Mouse (Mus musculus) hindbrain, embryonic 14.5 days (tissue): ENCODE measurements around the gene Rtn2. TPM values are rescaled to one million over a fixed set of nuclear protein-coding genes. Genes with fewer than 3 reads are reported as not detected.

Experiments
- ATAC-seq: fragments of 200-750 bp; cut with Nextera tagmentation; 2 replicates; pipeline ENCODE4 v1.8.0; 2017; ENCODE audit warnings: moderate number of reproducible peaks, mild to moderate bottlenecking, moderate TSS enrichment, moderate library complexity; ENCODE audit not compliant: low FRiP score
- DNase-seq: peaks from one replicate; pipeline ENCODE4 v3.0.0-alpha.2; 2015; ENCODE audit warnings: low spot score
- H3K27ac ChIP-seq: fragments of 300-500 bp; sonication (generic); 2 replicates; pipeline ENCODE4 v1.5.1; 2014; ENCODE audit warnings: mild to moderate bottlenecking, moderate library complexity
- H3K27me3 ChIP-seq: fragments of 300-500 bp; sonication (generic); 2 replicates; pipeline ENCODE4 v1.6.1; 2014; ENCODE audit warnings: mild to moderate bottlenecking, low read length, mixed read lengths; ENCODE audit not compliant: control insufficient read depth, insufficient read depth
- H3K36me3 ChIP-seq: fragments of 300-500 bp; sonication (generic); replicated peaks from 2 replicates; pipeline ENCODE4 v1.6.1; 2014; ENCODE audit not compliant: control insufficient read depth, insufficient read depth
- H3K4me1 ChIP-seq: fragments of 300-500 bp; sonication (generic); replicated peaks from 2 replicates; pipeline ENCODE4 v1.6.1; 2014; ENCODE audit warnings: antibody characterized with exemption, low read length, mixed read lengths; ENCODE audit not compliant: control insufficient read depth, insufficient read depth
- H3K4me2 ChIP-seq: fragments of 300-500 bp; sonication (generic); replicated peaks from 2 replicates; pipeline ENCODE4 v1.6.1; 2014; ENCODE audit warnings: mild to moderate bottlenecking, moderate library complexity
- H3K4me3 ChIP-seq: fragments of 300-500 bp; sonication (generic); replicated peaks from 2 replicates; pipeline ENCODE4 v1.5.1; 2014; ENCODE audit warnings: mild to moderate bottlenecking, low read length
- H3K9ac ChIP-seq: fragments of 300-500 bp; sonication (generic); 2 replicates; pipeline ENCODE4 v1.6.1; 2014
- H3K9me3 ChIP-seq: fragments of 300-500 bp; sonication (generic); 2 replicates; pipeline ENCODE4 v1.6.1; 2016; ENCODE audit warnings: low read length; ENCODE audit not compliant: control insufficient read depth
- WGBS: fragments of 180-500 bp; shearing (Covaris S2); extraction: QIAGEN DNeasy Blood & Tissue Kit; methylation state at CpG from one replicate; pipeline ENCODE4 v1.1.7; 2014; 5-methylcytosine and 5-hydroxymethylcytosine counted together
- polyA plus RNA-seq: library from polyadenylated mRNA; unstranded; fragments of >200 nt; fragmentation: Nextera tagmentation; extraction: Ambion mirVana; gene quantifications from 2 replicates; pipeline ENCODE4 v1.2.1, GENCODE M21; 2014

The Rtn2 gene
- polyA plus RNA-seq, 1 experiment from 2014 or later: 106 TPM

GRCm38 (mm10) chr7:19290969-19291596 is 8.7 kb downstream of the Rtn2 start:
- Histone ChIP-seq H3K9me3 (no peaks in the 10 kb centered on the region), H3K36me3 (peaks cover 67% of the 10 kb centered on the region), H3K27me3 (no peaks in the 10 kb centered on the region), H3K27ac (no peak overlapping the region), H3K4me2 (peak overlapping the region; percentile 23), H3K9ac (0 out of 2 replicates have a peak overlapping the region, but pooled peaks have one; percentile 31), H3K4me3 (peak overlapping the region; percentile 0), H3K4me1 (peaks cover 11% of the 10 kb centered on the region; the same call in 1 of the 2 replicates)
- DNase-seq: no peak
- 2% methylated on average over 20 of the region's 20 CpGs for WGBS
- no peak for ATAC-seq

DNA sequence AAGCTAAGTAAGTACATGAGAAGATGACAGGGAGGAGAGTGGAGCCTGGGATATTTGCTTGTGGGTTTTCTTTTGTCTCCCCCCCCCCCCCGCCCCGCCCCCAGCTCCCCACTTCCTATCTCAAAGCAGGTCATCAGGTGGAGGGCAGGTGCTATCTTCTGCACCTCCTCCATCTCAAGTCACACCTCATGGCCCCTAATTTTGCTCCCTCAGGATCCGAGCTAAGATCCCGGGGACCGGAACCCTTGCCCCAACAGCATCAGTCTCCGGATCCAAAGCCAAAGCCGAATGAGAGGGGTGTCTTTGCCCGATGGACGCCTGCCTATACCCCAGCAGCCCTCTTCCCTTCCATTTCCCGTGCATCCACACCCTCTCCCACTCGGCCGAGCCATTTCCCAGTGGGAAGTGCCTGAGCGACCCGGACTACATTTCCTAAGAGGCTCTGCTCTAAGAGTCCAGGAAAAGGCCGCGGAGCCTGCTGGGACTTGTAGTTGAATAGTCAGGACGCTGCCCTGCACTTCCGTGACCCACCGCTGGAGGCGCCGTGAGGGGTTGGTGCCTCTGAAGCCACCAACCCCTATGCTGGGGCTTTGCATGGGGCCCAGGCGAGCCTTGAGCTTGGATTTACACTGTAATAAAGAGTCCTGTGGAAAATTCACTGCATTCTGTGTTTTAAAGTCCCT is 13.2 kb downstream of the Rtn2 start:
- Histone ChIP-seq H3K9me3 (no peaks in the 10 kb centered on the region), H3K27ac (no peak overlapping the region), H3K4me2 (peak overlapping the region; percentile 27; the same call in 1 of the 2 replicates), H3K4me1 (peaks cover 9% of the 10 kb centered on the region; the same call in 1 of the 2 replicates), H3K9ac (no peak overlapping the region), H3K27me3 (no peaks in the 10 kb centered on the region), H3K4me3 (no peak overlapping the region), H3K36me3 (peaks cover 25% of the 10 kb centered on the region)
- WGBS: 17% methylated on average over 22 of the region's 22 CpGs
- DNase-seq: peak; percentile 93
- peak; percentile 60 for ATAC-seq

DNA sequence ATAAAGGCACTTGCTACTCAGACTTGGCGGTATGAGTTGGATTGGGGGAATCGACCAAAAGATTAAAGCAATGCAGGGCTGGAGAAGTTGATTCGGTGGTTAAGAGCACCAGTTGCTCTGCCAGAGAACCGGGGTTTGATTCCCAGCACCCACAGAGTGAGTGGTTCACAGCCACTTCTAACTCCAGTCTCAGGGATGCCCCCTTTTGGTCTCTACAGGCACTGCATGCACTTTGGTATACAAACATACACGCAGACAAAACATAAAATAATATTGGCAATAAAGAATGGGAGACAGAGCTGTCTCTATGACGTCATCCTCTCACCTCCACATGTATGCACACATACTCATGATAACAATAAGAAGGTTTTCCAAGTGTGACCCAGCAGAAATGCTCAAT is 14.6 kb downstream of the Rtn2 start:
- no peaks in the 10 kb centered on the region for H3K9me3 ChIP-seq
- no peak overlapping the region for H3K4me2 ChIP-seq
- ATAC-seq: no peak
- no peak overlapping the region for H3K9ac ChIP-seq
- WGBS: 83% methylated on average over 6 of the region's 6 CpGs
- DNase-seq: no peak
- H3K4me1 ChIP-seq: no peaks in the 10 kb centered on the region; the same call in 1 of the 2 replicates
- H3K4me3 ChIP-seq: no peak overlapping the region
- H3K36me3 ChIP-seq: peaks cover 24% of the 10 kb centered on the region
- no peak overlapping the region for H3K27ac ChIP-seq
- peaks cover 8% of the 10 kb centered on the region; the same call in 1 of the 2 replicates for H3K27me3 ChIP-seq

DNA sequence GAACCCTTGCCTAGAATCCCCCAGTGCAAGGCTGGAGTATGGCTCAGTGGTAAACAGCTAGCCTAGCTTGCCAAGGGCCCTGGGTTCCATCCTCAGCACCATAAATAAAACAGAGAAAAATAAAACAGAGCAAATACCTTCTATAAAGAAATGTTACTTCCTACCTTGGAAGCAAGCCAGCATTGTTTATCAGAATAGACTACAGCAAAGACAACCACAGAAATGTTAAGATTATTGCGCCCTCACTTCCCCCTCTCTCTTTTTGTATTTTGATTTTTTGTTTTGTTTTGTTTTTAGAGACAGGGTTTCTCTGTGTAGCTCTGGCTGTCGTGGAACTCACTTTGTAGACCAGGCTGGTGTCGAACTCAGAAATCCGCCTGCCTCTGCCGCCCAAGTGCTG is 15.4 kb downstream of the Rtn2 start:
- H3K4me2 ChIP-seq: no peak overlapping the region
- no peaks in the 10 kb centered on the region for H3K9me3 ChIP-seq
- H3K27ac ChIP-seq: no peak overlapping the region
- peaks cover 21% of the 10 kb centered on the region for H3K36me3 ChIP-seq
- peaks cover 16% of the 10 kb centered on the region for H3K27me3 ChIP-seq
- no peak overlapping the region for H3K9ac ChIP-seq
- WGBS: 93% methylated on average over 5 of the region's 5 CpGs
- no peak for ATAC-seq
- no peaks in the 10 kb centered on the region; the same call in 1 of the 2 replicates for H3K4me1 ChIP-seq
- DNase-seq: no peak
- no peak overlapping the region for H3K4me3 ChIP-seq

- H3K27ac ChIP-seq: no peak overlapping the region
- H3K9ac ChIP-seq: no peak overlapping the region
- 26% methylated on average over 3 of the region's 3 CpGs for WGBS
- H3K4me1 ChIP-seq: no peaks in the 10 kb centered on the region; the same call in 1 of the 2 replicates
- no peak overlapping the region for H3K4me3 ChIP-seq
- H3K4me2 ChIP-seq: no peak overlapping the region
- peaks cover 8% of the 10 kb centered on the region for H3K36me3 ChIP-seq
- H3K27me3 ChIP-seq: peaks cover 30% of the 10 kb centered on the region
- DNase-seq (peak; percentile 70), ATAC-seq (no peak)
- no peaks in the 10 kb centered on the region for H3K9me3 ChIP-seq
Observed at GRCm38 (mm10) chr7:19299194-19299593, 16.8 kb downstream of the Rtn2 start.

DNA sequence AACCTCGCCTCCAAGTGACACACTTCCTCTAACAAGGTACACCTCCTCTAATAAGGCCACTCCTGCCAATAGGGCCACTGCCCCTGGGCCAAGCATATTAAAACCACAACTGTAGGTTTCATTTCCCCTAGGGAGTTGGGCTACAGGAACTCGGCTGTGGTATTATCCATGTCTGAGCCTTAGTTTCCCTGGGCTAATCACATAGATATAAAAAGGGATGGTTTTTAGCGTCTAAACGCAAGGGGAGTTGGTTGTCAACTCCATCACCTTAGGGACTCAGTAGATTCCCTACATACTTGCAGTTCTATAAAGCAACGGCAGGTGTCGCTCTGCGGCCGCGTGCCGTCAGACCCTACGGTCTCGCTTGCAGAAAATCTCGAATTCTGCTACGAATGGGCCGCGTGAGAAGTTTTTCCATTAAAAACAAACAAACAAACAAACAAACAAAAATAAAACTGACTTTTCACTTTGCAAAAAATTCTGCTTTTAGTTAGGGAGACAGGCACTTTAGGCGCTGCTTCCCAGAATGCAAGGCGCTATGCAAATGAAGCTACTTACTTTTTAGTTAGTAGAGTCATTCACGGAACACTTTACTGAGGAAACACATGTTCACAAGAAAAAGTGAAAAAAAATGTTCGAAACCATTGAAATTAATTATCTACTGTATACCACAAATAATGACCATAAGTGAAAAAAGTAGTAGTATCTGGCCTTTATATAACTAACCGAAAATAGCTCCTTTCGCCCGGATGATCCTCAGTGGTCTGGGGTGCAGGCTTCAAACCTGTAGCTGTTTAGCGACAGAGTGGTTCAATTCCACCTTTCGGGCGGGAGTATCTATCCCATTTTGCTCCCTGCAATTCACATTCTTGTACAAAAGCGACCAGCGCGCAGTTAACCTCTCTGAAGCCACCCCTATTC is 18.3 kb downstream of the Rtn2 start:
- H3K27me3 ChIP-seq: peaks cover 45% of the 10 kb centered on the region
- WGBS: under 1% methylated on average over 29 of the region's 29 CpGs
- peaks cover 6% of the 10 kb centered on the region for H3K4me1 ChIP-seq
- H3K4me3 ChIP-seq: peak overlapping the region; percentile 42
- no peak overlapping the region for H3K27ac ChIP-seq
- peak overlapping the region; percentile 60 for H3K9ac ChIP-seq
- peak; percentile 82 for ATAC-seq
- H3K36me3 ChIP-seq: no peaks in the 10 kb centered on the region
- no peaks in the 10 kb centered on the region for H3K9me3 ChIP-seq
- peak overlapping the region; percentile 77 for H3K4me2 ChIP-seq
- peak; percentile 94 for DNase-seq

DNA sequence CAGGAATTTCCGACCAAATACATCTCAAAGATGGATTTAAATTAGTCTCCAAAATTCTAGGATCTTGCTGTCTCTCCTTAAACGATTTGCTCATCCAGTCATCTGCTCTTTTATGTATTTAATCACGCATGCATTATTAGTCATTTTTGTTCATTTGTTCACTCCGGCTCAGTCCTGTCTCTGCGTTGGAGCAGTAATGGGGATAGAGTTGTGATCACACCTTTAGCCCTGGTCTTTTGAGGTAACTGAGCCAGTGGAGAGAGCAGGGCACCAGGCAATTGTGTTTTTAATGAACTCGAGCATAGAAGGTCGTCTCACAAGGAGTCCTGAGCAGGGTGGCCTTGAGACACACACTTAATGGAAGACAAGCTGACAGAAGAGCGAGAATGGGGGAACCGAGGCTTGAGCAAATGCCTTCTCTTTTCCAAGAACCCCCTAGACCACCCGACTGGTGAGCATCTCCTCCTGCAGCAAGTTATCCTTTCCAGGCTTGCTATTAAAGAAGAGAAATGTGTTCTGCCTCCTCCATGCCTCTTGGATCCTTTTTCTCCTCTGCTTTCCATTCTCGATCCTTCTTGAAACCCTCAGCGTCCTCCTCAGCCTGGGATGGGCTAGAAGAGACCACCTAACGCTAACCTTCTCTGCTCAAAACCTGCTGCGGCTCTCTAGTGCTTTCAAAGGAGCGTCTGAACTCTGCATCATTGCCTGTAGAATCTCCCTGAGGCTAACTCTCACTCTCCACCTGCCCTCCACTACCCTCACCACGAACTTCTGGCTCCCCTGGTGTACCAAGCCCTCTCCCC is 19.2 kb downstream of the Rtn2 start:
- no peaks in the 10 kb centered on the region for H3K9me3 ChIP-seq
- H3K36me3 ChIP-seq: no peaks in the 10 kb centered on the region
- peaks cover 54% of the 10 kb centered on the region for H3K27me3 ChIP-seq
- DNase-seq: no peak
- peak overlapping the region; percentile 42 for H3K4me3 ChIP-seq
- no peak overlapping the region for H3K27ac ChIP-seq
- peak overlapping the region; percentile 77 for H3K4me2 ChIP-seq
- H3K9ac ChIP-seq: peak overlapping the region; percentile 60
- WGBS: 8% methylated on average over 16 of the region's 16 CpGs
- H3K4me1 ChIP-seq: peaks cover 6% of the 10 kb centered on the region
- ATAC-seq: no peak

- H3K36me3 ChIP-seq: no peaks in the 10 kb centered on the region
- peaks cover 6% of the 10 kb centered on the region for H3K4me1 ChIP-seq
- no peaks in the 10 kb centered on the region for H3K9me3 ChIP-seq
- peaks cover 62% of the 10 kb centered on the region for H3K27me3 ChIP-seq
- ATAC-seq (no peak), DNase-seq (no peak)
- H3K27ac ChIP-seq: no peak overlapping the region
- WGBS: 53% methylated on average over 13 of the region's 13 CpGs
- no peak overlapping the region for H3K4me3 ChIP-seq
- H3K9ac ChIP-seq: 0 out of 2 replicates have a peak overlapping the region, but pooled peaks have one; percentile 60
- peak overlapping the region; percentile 77 for H3K4me2 ChIP-seq
Observed at GRCm38 (mm10) chr7:19302264-19303045, 20.0 kb downstream of the Rtn2 start.
